Mouse (Mus musculus) gastrocnemius, adult 2 months (tissue): ENCODE results near the gene Rnaset2b. TPM values are rescaled to one million over a fixed set of nuclear protein-coding genes. Genes with fewer than 3 reads are reported as not detected.
"Not testable (repeated sequence)": the region's sequence is repeated elsewhere in the genome, so short reads cannot be mapped to it uniquely, and the experiment has no call there.

ENCODE experiments used
- DNase-seq: peaks from one replicate; pipeline ENCODE4 v3.0.0; 2022
- H3K27ac ChIP-seq: fragments of 200-600 bp; 2 replicates; pipeline ENCODE4 v1.8.1; 2022; ENCODE audit warnings: mild to moderate bottlenecking
- H3K4me3 ChIP-seq: fragments of 200-600 bp; 2 replicates; pipeline ENCODE4 v1.8.1; 2022; ENCODE audit warnings: mild to moderate bottlenecking, moderate library complexity
- CTCF ChIP-seq: fragments of 200-600 bp; IDR thresholded peaks from 2 replicates; pipeline ENCODE4 v1.8.1; 2022; ENCODE audit warnings: antibody characterized with exemption, mild to moderate bottlenecking, moderate library complexity
- intact Hi-C: fragments of 180-260 bp; cut with DNase I; formaldehyde crosslinking; loops from one replicate; pipeline ENCODE4 v1.15.1; 2025
- total RNA-seq, 2 experiments: library from RNA; stranded (reverse); gene quantifications; 2 replicates each; pipeline ENCODE4 v1.2.3; 2021

Rnaset2b gene
- total RNA-seq, 2 experiments from 2014 or later: 100 to 123 TPM

GRCm38 (mm10) chr17:6965364-6965763 lies 5.1 kb upstream of the Rnaset2b start:
- DNase-seq, H3K4me3 ChIP-seq, intact Hi-C loops, H3K27ac ChIP-seq: not testable (repeated sequence)
- peak; percentile 47 for TF ChIP-seq CTCF

- DNase-seq, H3K27ac ChIP-seq, intact Hi-C loops, H3K4me3 ChIP-seq: not testable (repeated sequence)
Observed at GRCm38 (mm10) chr17:6967673-6968072, 2.8 kb upstream of the Rnaset2b start.

- H3K4me3 ChIP-seq, DNase-seq, H3K27ac ChIP-seq, intact Hi-C loops: not testable (repeated sequence)
Observed at GRCm38 (mm10) chr17:6971238-6971637, 804 bp downstream of the Rnaset2b start.

GRCm38 (mm10) chr17:6972836-6973396 lies 2.5 kb downstream of the Rnaset2b start:
- H3K27ac ChIP-seq, DNase-seq, H3K4me3 ChIP-seq, intact Hi-C loops: not testable (repeated sequence)

GRCm38 (mm10) chr17:6974985-6975384 lies 4.6 kb downstream of the Rnaset2b start:
- H3K27ac ChIP-seq, DNase-seq, H3K4me3 ChIP-seq, intact Hi-C loops: not testable (repeated sequence)

- intact Hi-C loops: not testable (repeated sequence)
- peak; percentile 84 for DNase-seq
- peak within 1 kb of the TSS; percentile 88 for H3K27ac ChIP-seq
- peak within 1 kb of the TSS; percentile 71 for H3K4me3 ChIP-seq
Observed at GRCm38 (mm10) chr17:6978287-6979248, 8.1 kb downstream of the Rnaset2b start, which contains the start of gene Gm49721. TSS of gene Gm49721 (plus strand) at chr17:6978904.

GRCm38 (mm10) chr17:6979380-6979779 lies 8.9 kb downstream of the Rnaset2b start:
- DNase-seq: peak; percentile 42
- H3K27ac ChIP-seq: peak overlapping the region; percentile 88
- intact Hi-C loops: not testable (repeated sequence)
- peak overlapping the region; percentile 71 for H3K4me3 ChIP-seq

GRCm38 (mm10) chr17:6980144-6980543 lies 9.7 kb downstream of the Rnaset2b start:
- Histone ChIP-seq H3K4me3 (peak overlapping the region; percentile 35), H3K27ac (0 out of 2 replicates have a peak overlapping the region, but pooled peaks have one; percentile 51)
- DNase-seq, intact Hi-C loops: not testable (repeated sequence)

- intact Hi-C loops, DNase-seq, H3K4me3 ChIP-seq, H3K27ac ChIP-seq: not testable (repeated sequence)
Observed at GRCm38 (mm10) chr17:6986118-6986517, 15.7 kb downstream of the Rnaset2b start.

GRCm38 (mm10) chr17:6995504-6995903 lies 25.1 kb downstream of the Rnaset2b start:
- intact Hi-C loops, H3K27ac ChIP-seq: not testable (repeated sequence)

GRCm38 (mm10) chr17:6996826-6997225 lies 26.4 kb downstream of the Rnaset2b start:
- H3K27ac ChIP-seq, DNase-seq, H3K4me3 ChIP-seq, intact Hi-C loops: not testable (repeated sequence)

More at GRCm38 (mm10) chr17:6995504-6995903, 25.1 kb downstream of the Rnaset2b start:
- DNase-seq, H3K4me3 ChIP-seq: not testable (repeated sequence)

- H3K4me3 ChIP-seq, H3K27ac ChIP-seq, DNase-seq, intact Hi-C loops: not testable (repeated sequence)
Observed at GRCm38 (mm10) chr17:6997778-6998490, 27.5 kb downstream of the Rnaset2b start.

- H3K27ac ChIP-seq, intact Hi-C loops, H3K4me3 ChIP-seq, DNase-seq: not testable (repeated sequence)
Observed at GRCm38 (mm10) chr17:7001790-7002585, 31.6 kb downstream of the Rnaset2b start.

- H3K4me3 ChIP-seq, H3K27ac ChIP-seq, intact Hi-C loops, DNase-seq: not testable (repeated sequence)
Observed at GRCm38 (mm10) chr17:7003392-7003791, 33.0 kb downstream of the Rnaset2b start.

GRCm38 (mm10) chr17:7005646-7006045 lies 35.2 kb downstream of the Rnaset2b start:
- H3K4me3 ChIP-seq, H3K27ac ChIP-seq, DNase-seq, intact Hi-C loops: not testable (repeated sequence)

GRCm38 (mm10) chr17:7008885-7009284 lies 38.5 kb downstream of the Rnaset2b start:
- DNase-seq, intact Hi-C loops, H3K27ac ChIP-seq, H3K4me3 ChIP-seq: not testable (repeated sequence)

GRCm38 (mm10) chr17:7009440-7009839 lies 39.0 kb downstream of the Rnaset2b start:
- intact Hi-C loops, H3K27ac ChIP-seq, H3K4me3 ChIP-seq, DNase-seq: not testable (repeated sequence)
